In genomic region chr15:77957625-77958024, GRCm38 (mm10) we compare ENCODE assay signal across 25 mouse cellular contexts. TPM values are rescaled to one million over a fixed set of nuclear protein-coding genes. Genes with fewer than 3 reads are reported as not detected.
DNase-seq lines count a peak whose midpoint lies in the region; ATAC-seq and TF ChIP-seq lines count a peak whose summit lies in the region.
"Had no signal": no experiment of that assay in that cellular context is flagged by ENCODE, and none has a peak within 500 bp of the region (broad histone marks: within the 10 kb centered on the region; RNA-seq: fewer than 3 reads in every experiment).

No protein-coding gene starts in this region.

- H3K27me3 ChIP-seq in hindbrain, embryonic 11.5 days (ENCODE audit: control insufficient read depth, insufficient read depth, low read length), result peaks cover 7% of the 10 kb centered on the region
- H3K27me3 ChIP-seq in hindbrain, embryonic 10.5 days (ENCODE audit: insufficient read depth, poor library complexity, severe bottlenecking), result peaks cover 32% of the 10 kb centered on the region
- H3K27me3 ChIP-seq in midbrain, embryonic 11.5 days (ENCODE audit: control insufficient read depth, insufficient read depth, low read length), result peaks cover 9% of the 10 kb centered on the region
- no peaks in the 10 kb centered on the region for H3K27me3 ChIP-seq in midbrain, embryonic 16.5 days (ENCODE audit: control insufficient read depth, insufficient read depth, low read depth, low read length)
- H3K27me3 ChIP-seq in MEL (ENCODE audit: control insufficient read depth in 1 of 2, insufficient read depth in 2 of 2, low read length in 2 of 2) (no peaks in the 10 kb centered on the region), myocyte (ENCODE audit: control insufficient read depth, insufficient read depth, insufficient read length) (no peaks in the 10 kb centered on the region)
- peaks cover 18% of the 10 kb centered on the region for H3K27me3 ChIP-seq in kidney, embryonic 15.5 days
- H3K27me3 ChIP-seq: hindbrain, embryonic 15.5 days had no signal

- DNase-seq in hindbrain, embryonic 11.5 days (ENCODE audit: low spot score), result peak; percentile 5
- DNase-seq in hindbrain, embryonic 10.5 days (ENCODE audit: low spot score), result no peak
- peak; percentile 80 for DNase-seq in midbrain, embryonic 11.5 days (ENCODE audit: low spot score, missing footprints)
- DNase-seq in MEL (ENCODE audit: low read depth, low spot score), result peak; percentile 45
- no peak for DNase-seq in frontal cortex, postnatal 10 days (ENCODE audit: low spot score in 2 of 2)
- DNase-seq: adrenal gland, adult 2 months; adrenal gland, postnatal 36 days; cerebellum, adult 18-20 months; cerebellum, postnatal 10 days; gastrocnemius, postnatal 14 days; heart, postnatal 36 days; kidney, adult 8-10 months; kidney, postnatal 14 days; liver; right cerebral cortex, postnatal 4 days had no signal

- no peak overlapping the region for H3ac ChIP-seq in myocyte (ENCODE audit: control insufficient read depth, insufficient read length)

- H3K27ac ChIP-seq in hindbrain, embryonic 11.5 days (ENCODE audit: low read depth, low read length), result no peak overlapping the region
- H3K27ac ChIP-seq in hindbrain, embryonic 10.5 days, result no peak overlapping the region
- H3K27ac ChIP-seq in midbrain, embryonic 11.5 days (ENCODE audit: low read depth, low read length), result no peak overlapping the region
- H3K27ac ChIP-seq in midbrain, embryonic 16.5 days (ENCODE audit: low read length), result no peak overlapping the region
- no peak overlapping the region for H3K27ac ChIP-seq in MEL (ENCODE audit: control insufficient read depth, low read depth, low read length)
- H3K27ac ChIP-seq in kidney, embryonic 15.5 days, result no peak overlapping the region
- H3K27ac ChIP-seq: forebrain, embryonic 13.5 days; heart, embryonic 15.5 days; liver, embryonic 15.5 days; lung, embryonic 15.5 days; midbrain, embryonic 10.5 days had no signal

- TF ChIP-seq CTCF in MEL (IDR thresholded peaks at IDR 0.05 in 2 of 3, conservative IDR thresholded peaks at IDR 0.05 in 1 of 3; ENCODE audit: control insufficient read depth in 1 of 3, insufficient read depth in 1 of 3, low read depth in 2 of 3, low read length in 3 of 3, poor library complexity in 1 of 3, severe bottlenecking in 1 of 3), result no peak

- peaks cover 25% of the 10 kb centered on the region for H3K36me3 ChIP-seq in hindbrain, embryonic 11.5 days (ENCODE audit: control insufficient read depth, insufficient read depth, low read length)
- peaks cover 55% of the 10 kb centered on the region for H3K36me3 ChIP-seq in hindbrain, embryonic 10.5 days
- peaks cover 30% of the 10 kb centered on the region for H3K36me3 ChIP-seq in midbrain, embryonic 11.5 days (ENCODE audit: control insufficient read depth, insufficient read depth, low read length)
- peaks cover 38% of the 10 kb centered on the region for H3K36me3 ChIP-seq in midbrain, embryonic 16.5 days (ENCODE audit: control insufficient read depth, insufficient read depth, low read length)
- H3K36me3 ChIP-seq in MEL (ENCODE audit: control insufficient read depth in 1 of 2, insufficient read depth in 2 of 2, low read length in 2 of 2) (peaks cover 3 to 8% of the 10 kb centered on the region in 2 experiments), myocyte (ENCODE audit: control insufficient read depth, insufficient read depth) (peaks cover 41% of the 10 kb centered on the region)
- peaks cover 47% of the 10 kb centered on the region for H3K36me3 ChIP-seq in kidney, embryonic 15.5 days

- 59% methylated on average over 5 of the region's 5 CpGs for WGBS in hindbrain, embryonic 11.5 days
- 55% methylated on average over 5 of the region's 5 CpGs for WGBS in hindbrain, embryonic 10.5 days
- 46% methylated on average over 5 of the region's 5 CpGs for WGBS in midbrain, embryonic 11.5 days
- WGBS in midbrain, embryonic 16.5 days, result 46% methylated on average over 5 of the region's 5 CpGs
- WGBS in kidney, embryonic 15.5 days, result 34% methylated on average over 5 of the region's 5 CpGs

- H3K79me2 ChIP-seq in MEL (ENCODE audit: control insufficient read depth, insufficient read depth, low read length, poor library complexity) (no peaks in the 10 kb centered on the region; the same call in none of the 2 replicates), myocyte (ENCODE audit: control insufficient read depth, insufficient read depth) (no peaks in the 10 kb centered on the region)

- no peaks in the 10 kb centered on the region for H3K9me3 ChIP-seq in hindbrain, embryonic 11.5 days (ENCODE audit: control insufficient read depth, low read length)
- H3K9me3 ChIP-seq in hindbrain, embryonic 10.5 days, result no peaks in the 10 kb centered on the region
- H3K9me3 ChIP-seq in midbrain, embryonic 11.5 days (ENCODE audit: control insufficient read depth, low read length), result no peaks in the 10 kb centered on the region
- H3K9me3 ChIP-seq in midbrain, embryonic 16.5 days (replicated peaks; ENCODE audit: control insufficient read depth, low read length, poor library complexity, severe bottlenecking), result no peaks in the 10 kb centered on the region
- H3K9me3 ChIP-seq in MEL (replicated peaks; ENCODE audit: insufficient read depth, low read length), result no peaks in the 10 kb centered on the region
- H3K9me3 ChIP-seq in kidney, embryonic 15.5 days (replicated peaks), result no peaks in the 10 kb centered on the region
- H3K9me3 ChIP-seq: forebrain, embryonic 13.5 days; heart, embryonic 15.5 days; hindbrain, embryonic 15.5 days; liver, embryonic 15.5 days; lung, embryonic 15.5 days; midbrain, embryonic 10.5 days had no signal

- TF ChIP-seq RAD21 in MEL (IDR thresholded peaks at IDR 0.05; ENCODE audit: low read depth, low read length), result no peak

- no peak for TF ChIP-seq EP300 in MEL (IDR thresholded peaks at IDR 0.05; ENCODE audit: low read depth in 1 of 2, low read length in 2 of 2)

- peaks cover 8% of the 10 kb centered on the region; the same call in 1 of the 2 replicates for H3K4me1 ChIP-seq in hindbrain, embryonic 11.5 days (replicated peaks; ENCODE audit: control insufficient read depth, insufficient read depth, low read length)
- peaks cover 30% of the 10 kb centered on the region for H3K4me1 ChIP-seq in hindbrain, embryonic 10.5 days (replicated peaks)
- peaks cover 16% of the 10 kb centered on the region for H3K4me1 ChIP-seq in midbrain, embryonic 11.5 days (ENCODE audit: control insufficient read depth, insufficient read depth, low read length)
- H3K4me1 ChIP-seq in midbrain, embryonic 16.5 days (ENCODE audit: control insufficient read depth, insufficient read depth, low read length), result peaks cover 28% of the 10 kb centered on the region
- H3K4me1 ChIP-seq in MEL (ENCODE audit: control insufficient read depth in 1 of 2, insufficient read depth in 2 of 2, low read length in 2 of 2), result peaks cover 4 to 16% of the 10 kb centered on the region in 2 experiments; a peak in 3 of 4 replicates
- H3K4me1 ChIP-seq in kidney, embryonic 15.5 days, result peaks cover 26% of the 10 kb centered on the region

- ATAC-seq in hindbrain, embryonic 11.5 days (ENCODE audit: low FRiP score), result no peak
- ATAC-seq in midbrain, embryonic 11.5 days (ENCODE audit: low FRiP score), result no peak
- no peak for ATAC-seq in midbrain, embryonic 16.5 days
- no peak for ATAC-seq in kidney, embryonic 15.5 days (replicated peaks; ENCODE audit: low FRiP score)
- ATAC-seq: activated CD4-positive, CD25-positive, alpha-beta regulatory T cell, adult 4 months had no signal

- H3K4me3 ChIP-seq in hindbrain, embryonic 11.5 days (ENCODE audit: low read depth, low read length), result no peak overlapping the region
- no peak overlapping the region for H3K4me3 ChIP-seq in hindbrain, embryonic 10.5 days
- H3K4me3 ChIP-seq in midbrain, embryonic 11.5 days (ENCODE audit: low read depth, low read length), result no peak overlapping the region
- H3K4me3 ChIP-seq in midbrain, embryonic 16.5 days (ENCODE audit: low read depth, low read length), result no peak overlapping the region
- H3K4me3 ChIP-seq in MEL (ENCODE audit: control insufficient read depth in 1 of 2, insufficient read depth in 1 of 2, low read depth in 2 of 2, low read length in 2 of 2) (no peak overlapping the region), myocyte (no peak overlapping the region)
- no peak overlapping the region for H3K4me3 ChIP-seq in kidney, embryonic 15.5 days (replicated peaks)
- H3K4me3 ChIP-seq: liver, embryonic 15.5 days; lung, embryonic 15.5 days had no signal

- TF ChIP-seq POLR2A in MEL (IDR thresholded peaks at IDR 0.05; ENCODE audit: control insufficient read depth in 1 of 2, insufficient read depth in 1 of 2, low read depth in 1 of 2, low read length in 2 of 2, poor library complexity in 1 of 2) (no peak), myocyte (IDR thresholded peaks at IDR 0.05; ENCODE audit: insufficient read length, low read depth) (no peak)

- H3K9ac ChIP-seq in hindbrain, embryonic 11.5 days (ENCODE audit: low read depth, low read length), result no peak overlapping the region
- H3K9ac ChIP-seq in midbrain, embryonic 11.5 days (ENCODE audit: low read length), result no peak overlapping the region
- H3K9ac ChIP-seq in midbrain, embryonic 16.5 days (ENCODE audit: low read depth, low read length), result no peak overlapping the region
- peak overlapping the region; percentile 59 for H3K9ac ChIP-seq in MEL (ENCODE audit: control insufficient read depth, low read depth, low read length, poor library complexity, severe bottlenecking)
- H3K9ac ChIP-seq in kidney, embryonic 15.5 days, result no peak overlapping the region
- H3K9ac ChIP-seq: heart, embryonic 15.5 days; liver, embryonic 15.5 days; lung, embryonic 15.5 days had no signal

- H3K4me2 ChIP-seq in hindbrain, embryonic 11.5 days (replicated peaks; ENCODE audit: low read depth, low read length), result no peak overlapping the region
- H3K4me2 ChIP-seq in midbrain, embryonic 11.5 days, result no peak overlapping the region
- H3K4me2 ChIP-seq in midbrain, embryonic 16.5 days (ENCODE audit: low read length), result no peak overlapping the region
- H3K4me2 ChIP-seq in myocyte (ENCODE audit: low read depth), result no peak overlapping the region
- H3K4me2 ChIP-seq in kidney, embryonic 15.5 days, result no peak overlapping the region

RNA-seq across cellular contexts. Expression of gene Foxred2, which starts 1.1 kb away (rescaled TPM):
- 4.4 and 4.6 TPM in 2 replicates for polyA plus RNA-seq in hindbrain, embryonic 11.5 days (2014; fragmentation: Nextera tagmentation; extraction: Ambion mirVana)
- polyA plus RNA-seq in hindbrain, embryonic 10.5 days (2016; fragmentation: Nextera tagmentation; extraction: Ambion mirVana), result 5.5 and 5.9 TPM in 2 replicates
- polyA plus RNA-seq in midbrain, embryonic 11.5 days (2014; fragmentation: Nextera tagmentation; extraction: Ambion mirVana), result 5.0 and 6.1 TPM in 2 replicates
- polyA plus RNA-seq in midbrain, embryonic 16.5 days (2015; fragmentation: Nextera tagmentation; extraction: Ambion mirVana), result 9.2 and 11.0 TPM in 2 replicates
- 6.3 and 9.9 TPM in 2 replicates for total RNA-seq in MEL (2012; rRNA removed)
- 10 to 100 TPM in 1 of 2 experiments, not detected in 1; 12.2 TPM for polyA plus RNA-seq in MEL (2012; ENCODE audit: insufficient read depth in 1 of 2, insufficient read length in 2 of 2, low read depth in 1 of 2, low replicate concordance in 2 of 2, missing spikeins in 1 of 2)
- polyA plus RNA-seq in myocyte (2012; fragmentation: generic; extraction: Trizol), result 4.8 TPM
- polyA plus RNA-seq in kidney, embryonic 15.5 days (2015; fragmentation: Nextera tagmentation; extraction: Ambion mirVana), result 4.6 and 5.6 TPM in 2 replicates

RNA-seq across cellular contexts. Expression of gene Eif3d, which starts 13.0 kb away (rescaled TPM):
- 246 and 250 TPM in 2 replicates for polyA plus RNA-seq in hindbrain, embryonic 11.5 days (2014; fragmentation: Nextera tagmentation; extraction: Ambion mirVana)
- 241 and 255 TPM in 2 replicates for polyA plus RNA-seq in hindbrain, embryonic 10.5 days (2016; fragmentation: Nextera tagmentation; extraction: Ambion mirVana)
- polyA plus RNA-seq in midbrain, embryonic 11.5 days (2014; fragmentation: Nextera tagmentation; extraction: Ambion mirVana), result 256 and 259 TPM in 2 replicates
- 164 and 166 TPM in 2 replicates for polyA plus RNA-seq in midbrain, embryonic 16.5 days (2015; fragmentation: Nextera tagmentation; extraction: Ambion mirVana)
- total RNA-seq in MEL (2012; rRNA removed), result 507 and 521 TPM in 2 replicates
- 100 to 1,000 TPM; 619 to 738 TPM for polyA plus RNA-seq in MEL (2012; ENCODE audit: insufficient read depth in 1 of 2, insufficient read length in 2 of 2, low read depth in 1 of 2, low replicate concordance in 2 of 2, missing spikeins in 1 of 2)
- polyA plus RNA-seq in myocyte (2012; fragmentation: generic; extraction: Trizol), result 461 TPM
- polyA plus RNA-seq in kidney, embryonic 15.5 days (2015; fragmentation: Nextera tagmentation; extraction: Ambion mirVana), result 210 and 223 TPM in 2 replicates

RNA-seq across cellular contexts. Expression of gene Txn2, which starts 28.8 kb away (rescaled TPM):
- 251 and 253 TPM in 2 replicates for polyA plus RNA-seq in hindbrain, embryonic 11.5 days (2014; fragmentation: Nextera tagmentation; extraction: Ambion mirVana)
- 286 and 294 TPM in 2 replicates for polyA plus RNA-seq in hindbrain, embryonic 10.5 days (2016; fragmentation: Nextera tagmentation; extraction: Ambion mirVana)
- 242 and 255 TPM in 2 replicates for polyA plus RNA-seq in midbrain, embryonic 11.5 days (2014; fragmentation: Nextera tagmentation; extraction: Ambion mirVana)
- 187 and 190 TPM in 2 replicates for polyA plus RNA-seq in midbrain, embryonic 16.5 days (2015; fragmentation: Nextera tagmentation; extraction: Ambion mirVana)
- 188 and 207 TPM in 2 replicates for total RNA-seq in MEL (2012; rRNA removed)
- polyA plus RNA-seq in MEL (2012; ENCODE audit: insufficient read depth in 1 of 2, insufficient read length in 2 of 2, low read depth in 1 of 2, low replicate concordance in 2 of 2, missing spikeins in 1 of 2) (100 to 1,000 TPM; 114 to 416 TPM), myocyte (2012; fragmentation: generic; extraction: Trizol) (383 TPM)
- 240 and 253 TPM in 2 replicates for polyA plus RNA-seq in kidney, embryonic 15.5 days (2015; fragmentation: Nextera tagmentation; extraction: Ambion mirVana)

Comparison
In these comparisons a context has a peak if more than half of its experiments do, and no peak if none do; other contexts are left out.
1. DNase-seq: peak in hindbrain, embryonic 11.5 days (single experiment), midbrain, embryonic 11.5 days (single experiment) and MEL (single experiment); none in hindbrain, embryonic 10.5 days (single experiment) and frontal cortex, postnatal 10 days (0 of 2).